Mouse (Mus musculus): ENCODE results near the gene Skap1.
A peak's percentile ranks its signal among the peaks of the same experiment; 100 is the strongest.

Skap1 gene

DNA sequence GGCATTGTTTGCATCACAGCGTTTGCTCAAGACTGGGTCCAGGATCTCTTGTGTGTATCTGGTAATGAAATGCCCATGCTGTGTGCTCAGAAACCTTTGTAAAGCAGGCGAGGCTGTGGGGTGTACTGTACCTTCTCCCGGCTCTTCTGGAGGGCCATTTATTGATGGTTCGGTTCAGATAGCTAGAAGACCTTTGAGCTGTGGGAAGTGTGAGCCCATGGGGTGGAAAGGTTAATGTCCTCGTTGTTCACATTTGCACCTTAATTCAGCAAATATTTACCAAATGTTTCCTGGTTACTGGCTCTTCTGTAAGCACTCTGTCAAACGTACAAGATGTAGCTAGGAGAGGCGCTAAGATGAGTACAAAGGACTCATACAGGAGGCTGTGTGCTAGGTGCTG, 173.5 kb downstream of the Skap1 start:
- peak; percentile 71 for DNase-seq

- no peak for DNase-seq
Measured at GRCm38 (mm10) chr11:96639805-96640204, 175.4 kb downstream of the Skap1 start.

GRCm38 (mm10) chr11:96642173-96643140, 178.1 kb downstream of the Skap1 start:
- peak; percentile 89 for DNase-seq

- no peak for DNase-seq
Measured at GRCm38 (mm10) chr11:96644969-96645368, 180.6 kb downstream of the Skap1 start.

DNA sequence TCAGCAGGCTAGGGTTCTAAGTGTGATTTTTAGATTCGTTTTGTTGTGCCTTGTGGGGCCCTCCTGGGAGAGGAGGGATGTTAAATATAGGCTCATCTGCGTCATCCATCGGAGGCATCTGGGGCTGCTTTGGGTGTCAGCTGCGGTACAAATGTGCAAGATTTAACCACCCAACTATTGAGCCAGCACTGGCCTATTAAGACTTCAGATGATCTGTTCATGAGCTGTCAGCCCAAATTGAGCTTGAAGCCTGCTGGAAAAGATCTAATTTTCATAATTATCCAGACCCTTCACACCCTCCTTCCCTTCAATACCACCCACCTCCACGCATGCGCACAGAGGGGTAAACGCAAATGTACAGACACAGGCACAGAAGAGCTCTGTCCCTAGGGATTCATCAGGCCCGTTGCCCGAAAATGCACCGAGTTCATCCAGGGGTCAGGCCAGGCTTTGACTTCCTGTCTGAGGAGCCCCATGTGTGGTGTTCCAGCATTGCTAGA, 181.2 kb downstream of the Skap1 start:
- DNase-seq, result peak; percentile 97

- peak; percentile 73 for DNase-seq
Measured at GRCm38 (mm10) chr11:96651848-96652247, 187.5 kb downstream of the Skap1 start.

DNA sequence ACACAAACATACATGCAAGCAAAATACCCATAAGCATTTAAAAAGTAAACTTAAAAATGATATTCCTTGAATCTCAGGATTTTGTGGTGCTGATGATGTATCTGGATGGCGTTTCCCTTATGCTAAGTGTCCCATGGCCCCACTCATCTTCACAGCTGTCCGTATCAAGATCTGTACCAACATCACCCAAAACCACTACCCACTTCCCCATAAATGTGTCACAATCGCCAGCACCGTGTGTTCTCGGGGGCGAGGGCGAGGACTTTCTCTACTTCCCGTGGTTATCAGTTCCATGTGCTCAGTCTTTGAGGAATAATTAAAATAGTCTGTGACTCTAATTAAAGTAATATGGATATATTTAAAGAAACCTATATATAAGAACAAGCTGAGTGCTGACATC, 189.5 kb downstream of the Skap1 start:
- DNase-seq, result no peak

DNA sequence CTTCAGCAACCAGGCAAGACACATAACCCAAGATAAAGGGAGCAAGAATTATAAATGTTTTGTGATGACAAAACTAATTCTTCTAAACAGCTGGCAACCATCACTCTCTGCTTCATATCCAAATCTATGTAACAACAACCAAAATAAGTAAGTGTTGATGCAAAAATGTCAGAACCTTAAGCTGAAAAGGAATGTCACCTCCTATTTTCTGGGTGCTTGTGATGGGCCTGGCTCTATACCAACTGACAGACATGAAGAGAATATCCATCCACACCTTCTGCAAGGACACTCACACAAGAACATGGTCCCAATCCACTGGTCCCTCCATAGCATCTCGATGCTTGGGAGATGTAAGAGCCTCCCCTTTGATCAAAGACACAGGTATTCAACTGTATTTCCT, 194.0 kb downstream of the Skap1 start:
- no peak for DNase-seq

DNA sequence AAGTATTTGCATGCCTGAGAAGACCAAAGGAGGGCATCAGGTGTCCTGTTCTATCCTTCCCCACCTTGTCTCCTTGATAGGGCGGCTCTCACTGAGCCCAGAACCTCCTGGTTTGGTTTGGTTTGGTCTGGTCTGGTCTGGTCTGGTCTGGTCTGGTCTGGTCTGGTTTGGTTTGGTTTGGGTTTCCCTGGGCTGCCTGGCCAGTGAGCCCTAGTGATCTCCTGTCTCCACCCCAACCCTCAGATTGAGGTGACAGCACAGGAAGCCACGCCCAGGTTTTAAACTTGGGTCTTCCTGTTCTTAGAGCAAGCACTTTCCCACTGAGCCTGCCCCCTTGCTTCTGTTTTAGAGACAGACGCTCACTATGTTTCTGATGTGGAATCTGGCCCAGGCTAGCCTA, 202.5 kb downstream of the Skap1 start:
- DNase-seq, result no peak

GRCm38 (mm10) chr11:96668367-96668766, 204.0 kb downstream of the Skap1 start:
- no peak for DNase-seq

- DNase-seq, result no peak
Measured at GRCm38 (mm10) chr11:96673792-96674191, 209.4 kb downstream of the Skap1 start.

DNA sequence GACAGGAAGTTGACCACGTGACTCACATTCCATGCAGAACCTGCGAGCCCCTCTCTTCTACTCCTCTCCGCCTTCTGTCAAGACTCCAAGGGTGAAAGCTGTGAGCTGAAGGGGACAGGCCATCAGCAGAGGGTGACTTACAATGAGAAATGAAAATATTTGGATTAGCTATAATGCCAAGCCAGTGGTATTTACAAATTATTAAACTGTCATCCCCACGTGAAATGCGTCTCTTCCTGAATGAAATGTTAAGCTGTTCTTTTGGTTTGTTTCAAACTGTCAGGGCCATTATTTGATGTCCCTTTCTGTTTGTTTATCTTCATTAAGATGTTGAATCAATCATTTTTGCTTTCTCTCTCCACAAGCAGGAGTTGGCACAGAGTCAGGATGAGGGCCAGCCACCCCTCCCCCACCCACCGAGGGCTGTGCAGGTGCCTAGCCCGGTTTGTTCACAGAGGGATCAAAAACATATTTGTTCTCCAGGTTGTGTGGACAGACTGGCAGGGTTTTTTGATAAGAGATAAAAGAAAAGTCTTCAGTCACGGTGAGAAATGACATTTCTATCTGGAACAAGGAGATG, 210.5 kb downstream of the Skap1 start:
- no peak for DNase-seq

DNA sequence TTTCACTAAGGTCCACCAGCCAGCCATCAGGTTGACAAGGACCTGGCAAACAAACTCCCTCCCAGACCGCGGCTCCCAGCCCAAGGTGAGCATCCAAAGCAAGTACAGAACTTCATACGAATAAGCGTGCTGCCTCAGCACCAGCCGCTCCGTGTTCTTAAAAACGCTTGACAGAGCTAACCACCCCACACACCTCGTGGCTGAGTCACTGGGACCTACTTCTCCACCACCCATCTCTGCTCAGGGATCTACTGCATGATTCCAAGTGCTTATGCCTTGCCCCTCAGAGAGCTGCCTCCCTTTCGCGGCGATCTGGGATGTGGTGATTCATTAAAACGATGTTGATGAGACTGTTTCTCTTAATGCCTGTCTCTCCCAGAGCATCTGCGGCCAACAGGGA, 213.6 kb downstream of the Skap1 start:
- DNase-seq, result no peak

- DNase-seq, result no peak
Measured at GRCm38 (mm10) chr11:96679026-96679425, 214.6 kb downstream of the Skap1 start.

DNA sequence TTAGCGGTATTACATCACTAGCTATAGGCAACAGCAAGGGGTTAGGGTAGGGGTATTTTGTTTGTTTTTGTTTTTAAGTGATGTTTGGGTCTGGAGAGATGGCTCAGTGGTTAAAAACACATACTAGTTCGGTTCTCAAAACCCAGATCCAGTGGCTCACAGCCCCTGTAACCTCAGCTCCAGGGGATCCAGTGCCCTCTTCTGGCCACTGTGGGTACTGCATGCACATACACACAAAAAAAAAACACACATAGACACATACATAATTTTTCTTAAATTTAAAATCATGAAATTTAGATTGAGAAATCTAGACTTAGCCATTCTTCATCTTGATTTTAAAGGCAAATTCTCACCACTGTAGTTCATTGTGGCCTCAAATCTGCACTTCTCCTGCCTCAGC, 221.0 kb downstream of the Skap1 start:
- DNase-seq, result no peak

DNA sequence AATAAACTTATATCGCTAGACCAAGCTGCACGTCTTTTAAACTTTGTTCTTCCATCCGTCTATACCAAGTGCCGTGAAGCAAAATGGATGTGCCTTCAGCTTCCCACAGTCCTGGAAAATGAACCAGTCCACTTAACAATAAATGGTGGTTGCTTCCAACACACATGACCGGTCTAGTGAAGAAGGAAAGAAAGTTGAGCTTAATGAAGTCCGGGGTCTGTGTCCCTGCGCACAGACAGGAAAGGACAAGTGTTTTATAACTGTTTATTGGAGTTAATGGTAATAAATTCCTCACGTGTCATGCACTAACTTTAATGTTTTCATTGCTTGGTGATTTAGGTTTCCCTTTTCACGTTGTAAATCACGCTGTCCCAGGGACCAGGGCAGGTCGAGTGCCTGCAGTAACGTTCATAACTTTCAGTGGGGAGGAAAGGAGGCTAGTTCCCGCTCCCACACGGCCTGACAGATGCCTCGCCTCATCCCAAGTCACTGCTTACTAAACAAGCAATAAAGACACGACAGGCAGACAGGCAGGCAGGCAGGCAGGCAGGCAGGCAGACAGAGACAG, 222.4 kb downstream of the Skap1 start:
- no peak for DNase-seq

DNA sequence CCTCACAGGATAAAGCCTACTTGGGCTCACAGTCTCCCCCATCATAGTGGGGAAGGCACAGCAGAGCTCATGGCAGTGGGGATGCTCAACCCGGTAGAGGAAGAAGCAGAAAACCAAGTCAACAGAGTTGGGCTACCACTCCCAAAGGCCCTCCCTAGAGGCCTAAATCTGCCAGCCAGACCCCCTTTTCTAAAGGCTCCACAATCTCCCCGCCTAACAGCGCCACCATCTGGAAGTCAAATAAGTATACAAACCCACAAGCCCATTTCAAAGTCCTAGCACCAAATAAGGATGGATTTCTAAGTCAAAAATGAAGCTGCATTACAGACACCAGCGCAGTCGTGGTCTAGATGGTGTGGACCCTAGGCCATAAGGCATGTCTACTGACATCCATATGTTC, 227.9 kb downstream of the Skap1 start:
- DNase-seq, result no peak

- DNase-seq, result no peak
Measured at GRCm38 (mm10) chr11:96693360-96693759, 229.0 kb downstream of the Skap1 start.

DNA sequence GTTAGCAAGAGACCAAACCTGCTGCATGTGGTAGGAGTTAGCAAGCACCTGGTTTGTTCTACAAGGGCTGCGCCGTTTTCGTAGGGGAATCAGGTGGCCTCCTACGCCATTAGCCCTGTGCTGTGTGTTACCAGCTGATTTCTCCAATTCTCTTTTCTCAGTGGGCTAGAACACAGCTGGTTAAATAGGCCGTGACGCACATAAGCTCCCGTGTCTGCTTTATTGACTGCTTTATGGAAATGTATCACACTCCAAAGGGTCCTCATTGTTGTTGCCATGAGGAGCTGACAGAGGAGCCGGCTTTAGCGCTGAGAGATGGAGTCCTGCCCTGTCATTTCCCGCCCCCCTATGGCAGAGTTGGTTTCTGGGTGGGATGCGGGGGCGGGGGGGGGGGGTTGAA, 230.4 kb downstream of the Skap1 start:
- DNase-seq, result no peak

- no peak for DNase-seq
Measured at GRCm38 (mm10) chr11:96696168-96696727, 231.9 kb downstream of the Skap1 start.

DNA sequence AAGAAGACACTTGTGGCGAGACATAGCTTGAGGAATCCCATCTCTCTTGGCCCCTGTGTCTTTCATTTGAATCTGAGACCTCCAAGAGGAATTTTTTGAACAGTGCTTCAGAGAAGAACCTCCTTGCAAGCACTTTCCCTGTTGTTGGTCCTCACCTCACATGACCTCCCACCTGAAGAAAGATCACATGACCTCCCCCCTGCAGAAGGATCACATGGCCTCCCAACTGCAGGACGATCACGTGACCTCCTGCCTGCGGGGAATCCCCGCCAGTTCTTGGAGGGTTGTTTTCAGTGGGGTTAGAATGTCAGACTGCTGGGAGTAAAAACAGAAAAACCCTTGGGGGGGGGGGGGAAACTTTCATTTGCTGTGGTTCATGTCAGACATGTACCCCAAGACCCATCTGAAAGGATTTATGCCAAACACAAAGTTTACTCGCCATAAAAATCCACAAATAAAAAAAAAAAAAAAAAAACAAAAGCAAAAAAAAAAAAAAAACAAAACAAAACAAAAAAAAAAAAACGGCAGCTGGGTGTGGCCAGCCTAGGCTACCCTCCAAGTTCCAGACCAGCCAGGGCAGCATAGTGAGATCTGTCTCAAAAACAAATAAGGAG, 232.6 kb downstream of the Skap1 start:
- DNase-seq, result no peak

DNA sequence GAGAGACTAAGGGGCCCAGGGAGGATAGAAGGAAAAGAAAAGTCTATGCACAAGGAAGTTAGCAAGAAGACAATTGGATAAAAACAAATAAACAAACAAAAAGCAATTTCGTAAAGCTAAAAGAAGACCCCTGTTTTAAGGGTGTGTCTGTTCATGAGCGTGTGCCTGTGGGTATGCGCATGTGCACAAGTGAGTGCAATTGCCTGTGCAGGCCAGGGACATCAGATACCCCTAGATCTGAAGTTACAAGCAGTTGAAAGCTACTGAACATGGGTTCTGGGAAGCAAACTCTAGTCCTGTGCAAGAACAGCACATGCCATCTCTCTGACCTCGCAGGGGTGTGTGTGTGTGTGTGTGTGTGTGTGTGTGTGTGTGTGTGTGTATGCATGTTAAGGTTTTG, 233.1 kb downstream of the Skap1 start:
- DNase-seq, result no peak

DNA sequence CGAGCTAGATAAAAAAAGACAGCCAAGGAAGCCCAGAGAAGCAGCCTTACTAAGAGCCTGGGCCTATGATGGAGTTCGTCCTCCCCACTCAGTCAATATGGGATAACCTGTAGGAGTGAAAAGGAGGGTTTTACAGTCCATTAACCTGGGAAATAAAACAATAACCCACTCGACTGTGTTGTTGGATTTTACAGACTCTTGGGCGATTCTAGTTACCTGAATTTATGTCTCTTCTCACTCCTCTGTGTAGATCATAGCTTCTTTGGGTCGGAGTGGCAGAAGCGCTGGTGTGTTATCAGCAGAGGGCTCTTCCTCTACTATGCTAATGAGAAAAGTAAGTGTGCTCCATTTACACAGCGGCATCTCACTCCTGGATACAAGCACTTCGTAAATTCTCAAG, 239.4 kb downstream of the Skap1 start:
- no peak for DNase-seq
